Mouse (Mus musculus) adipocyte (in vitro differentiated cells): ENCODE measurements around the gene Zfp787.
"Not testable (repeated sequence)": the region's sequence is repeated elsewhere in the genome, so short reads cannot be mapped to it uniquely, and the experiment has no call there.

Experiments
- DNase-seq: peaks from one replicate; pipeline ENCODE4 v3.0.0-alpha.2; 2016; ENCODE audit warnings: low spot score

The Zfp787 gene

GRCm38 (mm10) chr7:6120104-6120503 lies 35.7 kb downstream of the Zfp787 start:
- DNase-seq: not testable (repeated sequence)

GRCm38 (mm10) chr7:6119501-6119900 lies 36.3 kb downstream of the Zfp787 start:
- no peak for DNase-seq
